Mouse (Mus musculus): ENCODE measurements around the gene Trp53bp2. TPM values are rescaled to one million over a fixed set of nuclear protein-coding genes. Genes with fewer than 3 reads are reported as not detected.

Trp53bp2 gene
- polyA plus RNA-seq, 1 experiment from 2014 or later: 12.3 TPM

DNA sequence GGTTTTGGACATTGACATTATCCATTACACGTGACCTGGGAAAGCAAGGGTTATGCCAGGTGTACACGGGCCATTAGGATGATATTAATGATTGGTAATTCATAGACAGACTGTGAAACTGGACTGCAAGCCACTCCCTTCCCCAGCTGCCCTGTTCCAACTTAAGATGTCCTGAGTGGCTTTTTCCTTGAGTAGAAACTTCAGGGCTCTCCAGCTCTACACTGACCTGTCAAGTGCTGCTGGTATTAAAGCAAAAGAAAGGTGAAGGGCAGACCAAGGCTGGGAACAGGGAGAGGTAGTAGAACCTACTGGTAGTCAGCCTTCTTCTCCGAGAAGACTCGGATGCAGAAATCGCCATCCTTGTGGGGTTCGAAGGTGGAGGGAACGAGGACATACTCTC lies 72.2 kb downstream of the Trp53bp2 start:
- Histone ChIP-seq H3K4me3 (ENCODE audit: low read depth, low read length) (no peak overlapping the region), H3K9me3 (ENCODE audit: control insufficient read depth, low read length) (no peaks in the 10 kb centered on the region), H3K9ac (ENCODE audit: low read depth, low read length) (no peak overlapping the region), H3K4me1 (replicated peaks; ENCODE audit: control insufficient read depth, insufficient read depth, low read length) (0 out of 2 replicates have a peak, but pooled peaks cover 5% of the 10 kb centered on the region), H3K4me2 (no peak overlapping the region), H3K27ac (ENCODE audit: low read depth, low read length) (no peak overlapping the region), H3K27me3 (replicated peaks; ENCODE audit: control insufficient read depth, insufficient read depth, low read length) (no peaks in the 10 kb centered on the region), H3K36me3 (ENCODE audit: control insufficient read depth, insufficient read depth, low read length) (peaks cover 8% of the 10 kb centered on the region; the same call in 1 of the 2 replicates)
- no peak for DNase-seq (ENCODE audit: low spot score)
- no peak for ATAC-seq (replicated peaks; ENCODE audit: low FRiP score)
- WGBS: 89% methylated on average over 7 of the region's 7 CpGs

DNA sequence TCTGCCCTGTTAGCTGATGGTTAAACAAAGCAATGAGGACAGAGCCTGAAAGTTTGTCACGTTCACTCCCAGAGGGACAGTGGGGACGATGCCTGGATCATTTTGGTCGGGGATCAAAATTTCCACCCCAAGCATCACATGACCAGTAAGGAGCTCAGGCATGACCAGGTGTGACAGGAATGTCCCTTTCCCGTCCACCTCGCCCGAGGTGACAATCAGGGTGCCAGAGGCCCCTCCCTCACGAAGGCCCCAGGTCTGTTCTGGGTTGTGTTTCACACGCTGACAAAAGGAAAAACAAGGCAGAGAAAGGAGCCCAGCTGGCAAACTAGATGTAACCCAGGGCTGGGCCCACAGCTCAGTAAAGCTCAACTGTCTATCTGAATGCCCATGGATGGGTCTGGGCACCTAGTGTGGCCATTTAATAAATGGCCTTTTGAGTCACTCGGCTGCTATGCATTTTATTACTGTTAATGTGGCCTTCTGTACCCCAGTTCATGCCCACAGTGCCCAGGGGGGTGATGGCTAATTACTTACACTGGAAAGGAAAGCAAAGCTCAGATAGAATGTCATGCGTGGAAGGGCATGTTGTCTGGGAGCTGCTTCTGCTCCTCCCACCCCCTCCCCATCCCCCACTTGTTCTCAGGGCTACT lies 72.8 kb downstream of the Trp53bp2 start:
- ATAC-seq (replicated peaks; ENCODE audit: low FRiP score): no peak
- WGBS: 86% methylated on average over 10 of the region's 10 CpGs
- Histone ChIP-seq H3K4me3 (ENCODE audit: low read depth, low read length) (no peak overlapping the region), H3K27ac (ENCODE audit: low read depth, low read length) (no peak overlapping the region), H3K27me3 (replicated peaks; ENCODE audit: control insufficient read depth, insufficient read depth, low read length) (no peaks in the 10 kb centered on the region), H3K9me3 (ENCODE audit: control insufficient read depth, low read length) (no peaks in the 10 kb centered on the region), H3K36me3 (ENCODE audit: control insufficient read depth, insufficient read depth, low read length) (peaks cover 12% of the 10 kb centered on the region; the same call in 1 of the 2 replicates), H3K4me2 (no peak overlapping the region), H3K9ac (ENCODE audit: low read depth, low read length) (no peak overlapping the region), H3K4me1 (replicated peaks; ENCODE audit: control insufficient read depth, insufficient read depth, low read length) (0 out of 2 replicates have a peak, but pooled peaks cover 5% of the 10 kb centered on the region)
- DNase-seq (ENCODE audit: low spot score): no peak

DNA sequence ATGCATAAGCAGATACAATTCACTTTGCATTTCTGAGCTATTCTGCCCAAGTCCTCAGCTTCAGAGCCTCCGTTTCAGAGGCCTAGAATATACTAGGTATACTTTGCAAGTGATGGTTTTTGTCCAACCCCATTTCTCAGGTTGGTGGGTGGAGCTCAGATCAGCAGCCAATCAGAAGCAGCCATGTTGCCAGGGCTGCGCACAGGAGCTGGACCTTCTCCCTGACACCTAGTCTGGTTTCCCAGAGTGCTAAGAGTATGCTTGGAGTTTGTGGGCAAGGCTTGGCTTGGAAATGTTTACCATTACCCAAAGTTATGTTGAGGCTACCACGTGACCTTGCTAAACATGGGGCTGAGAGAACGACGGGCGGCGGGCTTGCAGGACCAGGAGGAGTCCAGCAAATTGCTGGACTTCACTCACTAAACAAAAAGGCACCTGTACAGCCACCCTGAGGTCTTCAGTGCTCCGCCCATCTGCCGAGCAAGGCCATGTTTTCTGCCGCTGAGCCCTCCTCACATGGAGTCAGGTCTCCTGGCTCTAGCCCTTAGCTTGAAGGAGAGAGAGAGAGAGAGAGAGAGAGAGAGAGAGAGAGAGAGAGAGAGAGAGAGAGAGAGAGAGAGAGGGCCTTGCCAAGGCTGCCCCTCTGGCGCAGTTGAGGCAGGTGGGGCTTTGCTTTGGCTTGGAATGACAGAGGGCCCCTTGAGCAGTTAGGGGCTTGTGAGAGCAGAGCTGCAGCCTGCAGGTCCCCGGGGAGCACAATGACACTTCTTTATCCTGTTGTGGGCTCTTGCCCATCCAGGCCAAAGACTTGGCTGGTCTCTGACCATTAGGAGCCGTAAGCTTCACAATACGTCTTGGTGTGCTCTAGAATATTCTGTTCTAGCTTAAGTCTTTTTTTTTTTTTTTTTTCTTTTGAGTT lies 74.3 kb downstream of the Trp53bp2 start:
- H3K36me3 ChIP-seq (ENCODE audit: control insufficient read depth, insufficient read depth, low read length): peaks cover 10% of the 10 kb centered on the region; the same call in 1 of the 2 replicates
- no peak for DNase-seq (ENCODE audit: low spot score)
- ATAC-seq (replicated peaks; ENCODE audit: low FRiP score): no peak

DNA sequence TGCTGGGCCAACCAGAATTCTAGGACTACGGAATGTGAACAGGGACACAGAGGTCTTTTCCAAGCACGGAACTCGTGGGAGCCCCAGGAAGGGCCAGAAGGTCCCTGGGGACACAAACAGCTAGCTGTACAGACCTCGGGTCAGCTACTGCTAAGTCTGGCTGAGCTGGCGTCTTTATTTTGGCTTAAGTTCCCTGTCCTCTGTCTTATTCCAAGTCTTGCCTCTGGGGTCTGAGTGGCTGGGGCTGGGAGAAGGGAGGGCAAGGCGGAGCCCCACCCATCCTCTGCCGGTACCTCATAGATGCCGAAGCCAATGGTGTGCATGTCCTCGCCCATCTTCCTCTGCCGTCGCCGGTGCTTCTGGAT lies 74.9 kb downstream of the Trp53bp2 start:
- Histone ChIP-seq H3K4me3 (ENCODE audit: low read depth, low read length) (no peak overlapping the region), H3K4me1 (replicated peaks; ENCODE audit: control insufficient read depth, insufficient read depth, low read length) (0 out of 2 replicates have a peak, but pooled peaks cover 5% of the 10 kb centered on the region), H3K27ac (ENCODE audit: low read depth, low read length) (no peak overlapping the region), H3K36me3 (ENCODE audit: control insufficient read depth, insufficient read depth, low read length) (peaks cover 12% of the 10 kb centered on the region; the same call in 1 of the 2 replicates), H3K4me2 (no peak overlapping the region), H3K9ac (ENCODE audit: low read depth, low read length) (no peak overlapping the region), H3K9me3 (ENCODE audit: control insufficient read depth, low read length) (no peaks in the 10 kb centered on the region), H3K27me3 (replicated peaks; ENCODE audit: control insufficient read depth, insufficient read depth, low read length) (no peaks in the 10 kb centered on the region)
- 89% methylated on average over 12 of the region's 12 CpGs for WGBS
- DNase-seq (ENCODE audit: low spot score) (no peak), ATAC-seq (replicated peaks; ENCODE audit: low FRiP score) (no peak)

More for the DNA sequence above, 74.3 kb downstream of the Trp53bp2 start:
- Histone ChIP-seq H3K27ac (ENCODE audit: low read depth, low read length) (no peak overlapping the region), H3K4me1 (replicated peaks; ENCODE audit: control insufficient read depth, insufficient read depth, low read length) (0 out of 2 replicates have a peak, but pooled peaks cover 5% of the 10 kb centered on the region), H3K9ac (ENCODE audit: low read depth, low read length) (no peak overlapping the region), H3K9me3 (ENCODE audit: control insufficient read depth, low read length) (no peaks in the 10 kb centered on the region), H3K4me2 (no peak overlapping the region), H3K4me3 (ENCODE audit: low read depth, low read length) (no peak overlapping the region), H3K27me3 (replicated peaks; ENCODE audit: control insufficient read depth, insufficient read depth, low read length) (no peaks in the 10 kb centered on the region)
- 89% methylated on average over 14 of the region's 14 CpGs for WGBS

DNA sequence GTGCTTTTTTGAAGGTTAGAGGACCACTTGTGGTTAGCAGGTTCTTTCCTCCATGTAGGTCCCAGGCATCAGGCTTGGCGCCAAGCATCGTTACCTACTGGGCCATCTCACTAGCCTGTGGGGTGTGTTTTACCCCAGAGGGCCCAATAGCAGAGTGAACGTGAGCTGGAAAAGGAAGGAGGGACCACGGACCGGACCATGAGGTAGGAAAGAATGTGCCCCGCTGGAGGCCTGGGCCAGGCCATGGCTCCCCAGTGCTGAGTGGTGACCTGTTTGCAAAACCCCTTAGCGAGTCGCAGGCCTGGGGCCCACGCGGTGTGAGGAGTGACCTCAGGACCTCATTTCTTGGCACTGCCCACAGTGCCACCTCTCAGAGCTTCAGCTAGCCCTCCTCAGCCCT lies 79.5 kb downstream of the Trp53bp2 start:
- no peak overlapping the region for H3K4me3 ChIP-seq (ENCODE audit: low read depth, low read length)
- H3K4me1 ChIP-seq (replicated peaks; ENCODE audit: control insufficient read depth, insufficient read depth, low read length): peaks cover 7% of the 10 kb centered on the region; the same call in 1 of the 2 replicates
- peaks cover 16% of the 10 kb centered on the region; the same call in 1 of the 2 replicates for H3K36me3 ChIP-seq (ENCODE audit: control insufficient read depth, insufficient read depth, low read length)
- DNase-seq (ENCODE audit: low spot score): no peak
- no peak overlapping the region for H3K27ac ChIP-seq (ENCODE audit: low read depth, low read length)
- no peak overlapping the region for H3K9ac ChIP-seq (ENCODE audit: low read depth, low read length)
- H3K4me2 ChIP-seq: no peak overlapping the region
- no peaks in the 10 kb centered on the region for H3K27me3 ChIP-seq (replicated peaks; ENCODE audit: control insufficient read depth, insufficient read depth, low read length)
- WGBS: 90% methylated on average over 10 of the region's 10 CpGs
- H3K9me3 ChIP-seq (ENCODE audit: control insufficient read depth, low read length): no peaks in the 10 kb centered on the region
- ATAC-seq (replicated peaks; ENCODE audit: low FRiP score): no peak

DNA sequence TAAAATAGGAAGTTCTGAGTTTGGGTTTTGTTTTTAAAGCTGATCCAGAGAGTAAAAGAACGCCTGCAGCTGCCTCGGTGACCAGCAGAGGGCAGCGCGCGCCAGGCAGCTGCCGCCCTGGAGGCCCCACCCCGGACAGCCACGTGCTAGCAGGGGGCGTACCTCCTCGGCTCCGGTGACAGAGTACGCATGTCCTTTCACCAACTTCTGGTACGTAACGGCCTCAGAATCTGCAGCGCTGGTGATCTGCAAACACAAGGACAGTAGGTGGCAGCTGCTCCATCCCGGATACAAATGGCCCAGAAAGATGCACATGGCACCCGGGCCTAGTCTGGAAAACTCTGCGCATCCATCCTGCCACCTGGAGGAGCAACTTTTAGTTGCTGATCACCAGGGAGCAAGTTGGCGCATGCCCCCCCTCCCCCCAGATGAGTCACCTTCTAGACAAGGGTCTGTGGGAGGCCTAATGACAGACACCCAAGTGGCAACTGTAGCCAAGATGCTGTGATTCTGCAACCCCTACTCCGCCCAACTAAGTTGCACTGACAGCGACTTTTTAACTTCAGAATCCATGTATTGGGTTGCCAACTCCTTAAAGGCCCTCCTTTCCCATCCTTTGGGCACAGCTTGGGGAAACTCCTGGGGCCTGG lies 81.0 kb downstream of the Trp53bp2 start:
- Histone ChIP-seq H3K27ac (ENCODE audit: low read depth, low read length) (no peak overlapping the region; the same call in 1 of the 2 replicates), H3K36me3 (ENCODE audit: control insufficient read depth, insufficient read depth, low read length) (peaks cover 15% of the 10 kb centered on the region; the same call in 1 of the 2 replicates), H3K27me3 (replicated peaks; ENCODE audit: control insufficient read depth, insufficient read depth, low read length) (no peaks in the 10 kb centered on the region), H3K4me1 (replicated peaks; ENCODE audit: control insufficient read depth, insufficient read depth, low read length) (peaks cover 10% of the 10 kb centered on the region), H3K9ac (ENCODE audit: low read depth, low read length) (no peak overlapping the region), H3K4me2 (peak overlapping the region; percentile 58), H3K4me3 (ENCODE audit: low read depth, low read length) (no peak overlapping the region), H3K9me3 (ENCODE audit: control insufficient read depth, low read length) (no peaks in the 10 kb centered on the region)
- DNase-seq (ENCODE audit: low spot score) (peak; percentile 86), ATAC-seq (replicated peaks; ENCODE audit: low FRiP score) (peak; percentile 90)
- WGBS: 9% methylated on average over 21 of the region's 21 CpGs

DNA sequence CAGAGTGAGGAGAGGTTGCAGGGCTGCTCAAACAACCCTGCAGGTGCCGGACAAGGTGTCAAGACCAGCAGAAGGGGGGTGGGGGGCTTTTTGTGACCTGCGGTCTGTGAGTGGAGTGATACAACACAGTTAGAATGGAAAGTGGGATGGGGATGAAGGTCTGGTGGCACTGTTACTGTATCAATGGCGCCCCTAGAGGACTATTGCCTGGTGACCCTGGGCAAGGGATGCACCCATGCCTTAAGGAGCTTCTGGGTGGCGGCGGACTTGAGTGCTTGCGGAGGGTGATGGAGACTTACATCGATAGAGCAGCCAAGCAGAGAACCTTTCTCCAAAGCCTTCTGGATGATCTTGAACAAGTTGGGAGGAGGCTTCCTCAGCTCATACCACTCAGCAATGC lies 81.6 kb downstream of the Trp53bp2 start:
- Histone ChIP-seq H3K4me1 (replicated peaks; ENCODE audit: control insufficient read depth, insufficient read depth, low read length) (peaks cover 11% of the 10 kb centered on the region), H3K9ac (ENCODE audit: low read depth, low read length) (no peak overlapping the region), H3K9me3 (ENCODE audit: control insufficient read depth, low read length) (no peaks in the 10 kb centered on the region), H3K27ac (ENCODE audit: low read depth, low read length) (no peak overlapping the region), H3K27me3 (replicated peaks; ENCODE audit: control insufficient read depth, insufficient read depth, low read length) (no peaks in the 10 kb centered on the region), H3K4me2 (no peak overlapping the region), H3K4me3 (ENCODE audit: low read depth, low read length) (no peak overlapping the region), H3K36me3 (ENCODE audit: control insufficient read depth, insufficient read depth, low read length) (peaks cover 11% of the 10 kb centered on the region; the same call in 1 of the 2 replicates)
- DNase-seq (ENCODE audit: low spot score) (no peak), ATAC-seq (replicated peaks; ENCODE audit: low FRiP score) (no peak)
- 71% methylated on average over 7 of the region's 7 CpGs for WGBS

DNA sequence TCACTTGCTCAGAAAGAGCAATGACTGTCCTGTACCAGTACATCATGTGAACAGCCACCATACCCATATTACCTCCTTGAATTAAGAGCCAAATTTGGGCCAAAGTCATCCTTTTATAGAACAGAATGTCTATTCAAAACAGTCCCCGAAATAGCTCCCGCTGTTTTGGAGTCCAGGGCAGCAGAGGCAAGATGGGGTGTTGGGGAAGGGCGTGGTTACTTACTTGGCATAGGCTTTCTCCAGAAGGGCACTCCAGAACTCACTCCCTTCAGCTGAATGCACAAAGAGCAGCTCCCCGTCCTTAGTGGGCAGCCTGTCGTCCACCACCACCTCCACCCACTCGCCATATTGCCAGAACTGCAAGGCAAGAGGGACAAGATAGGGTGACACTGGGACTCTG lies 82.9 kb downstream of the Trp53bp2 start:
- Histone ChIP-seq H3K9me3 (ENCODE audit: control insufficient read depth, low read length) (no peaks in the 10 kb centered on the region), H3K4me2 (no peak overlapping the region), H3K36me3 (ENCODE audit: control insufficient read depth, insufficient read depth, low read length) (peaks cover 6% of the 10 kb centered on the region; the same call in 1 of the 2 replicates), H3K4me3 (ENCODE audit: low read depth, low read length) (no peak overlapping the region), H3K27ac (ENCODE audit: low read depth, low read length) (no peak overlapping the region), H3K27me3 (replicated peaks; ENCODE audit: control insufficient read depth, insufficient read depth, low read length) (no peaks in the 10 kb centered on the region), H3K9ac (ENCODE audit: low read depth, low read length) (no peak overlapping the region), H3K4me1 (replicated peaks; ENCODE audit: control insufficient read depth, insufficient read depth, low read length) (peaks cover 13% of the 10 kb centered on the region)
- no peak for DNase-seq (ENCODE audit: low spot score)
- 86% methylated on average over 6 of the region's 6 CpGs for WGBS
- no peak for ATAC-seq (replicated peaks; ENCODE audit: low FRiP score)

Data from liver, embryonic 11.5 days (tissue).